Mouse (Mus musculus) regulatory T cell (primary cell): ENCODE measurements around the gene Taf6l.

Experiments
- in situ Hi-C: fragments of 300-600 bp; cut with MboI, MseI; formaldehyde crosslinking; loops from one replicate; pipeline ENCODE4 v1.15.1; 2025; ENCODE audit warnings: high pct_unique_total_duplicates

The Taf6l gene

DNA sequence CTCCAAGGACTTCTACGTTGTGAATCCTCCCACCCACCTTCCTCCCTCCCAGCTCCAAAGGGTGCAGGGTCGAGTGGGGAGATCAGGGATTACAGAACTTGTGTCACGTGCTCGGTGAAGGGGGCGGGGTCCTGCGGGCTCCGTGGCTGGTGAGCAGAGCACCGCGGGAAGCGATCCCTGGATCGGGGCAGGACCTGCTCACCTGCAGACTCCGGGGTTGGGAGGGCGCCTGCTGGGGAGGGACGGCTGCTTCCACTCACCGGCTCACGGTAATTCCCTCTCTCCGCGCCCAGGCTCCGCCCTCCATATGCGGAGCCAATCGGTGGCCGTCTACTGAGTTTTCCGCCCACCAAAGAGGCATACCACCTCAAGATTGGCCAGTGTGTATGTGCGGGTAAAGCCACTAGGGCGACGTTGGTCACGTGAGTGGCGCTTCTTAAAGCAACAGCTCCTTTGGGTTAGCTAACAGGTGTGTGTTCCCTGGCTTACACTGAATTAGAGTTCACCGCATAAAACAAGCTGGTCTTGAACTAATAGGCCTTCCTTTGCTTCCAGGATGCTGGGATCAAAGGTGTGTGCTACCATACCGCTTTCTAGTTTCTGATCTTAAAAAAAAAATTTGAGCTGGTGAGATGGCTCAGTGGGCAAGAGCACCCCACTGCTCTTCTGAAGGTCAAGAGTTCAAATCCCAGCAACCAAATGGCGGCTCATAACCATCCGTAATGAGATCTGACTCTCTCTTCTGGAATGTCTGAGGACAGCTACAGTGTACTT is at the start of gene Taf6l:
TSS of gene Taf6l (minus strand) at position 410 of the 774 bp plus-strand sequence.
- in situ Hi-C loops = loop anchor here (25.0 kb wide), 1 partner anchor 1749 kb away; the partner anchor contains the start of gene Stip1

DNA sequence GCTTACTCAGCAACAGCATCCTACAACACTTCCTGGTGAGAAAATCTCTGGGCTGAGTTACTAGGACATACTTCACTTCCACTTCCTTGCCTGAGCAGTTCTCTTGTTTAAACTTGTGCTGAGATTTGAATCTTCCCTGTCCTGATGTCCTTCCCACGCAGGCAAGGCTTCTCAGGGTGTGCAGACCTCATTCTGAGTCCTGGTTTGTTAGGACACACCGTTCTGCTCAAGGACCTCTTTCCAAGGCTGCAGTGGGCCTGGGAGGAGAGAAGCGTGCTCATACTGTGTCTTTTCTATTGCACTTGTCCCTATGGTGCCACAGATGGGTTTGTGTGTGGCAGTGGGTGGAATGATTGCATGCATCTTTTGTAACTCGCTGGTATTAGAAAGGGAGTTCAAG is 46.8 kb upstream of the Taf6l start:
- in situ Hi-C loops = loop anchor here (25.0 kb wide), 1 partner anchor 246 kb away; the partner anchor contains the start of gene Slc22a8

DNA sequence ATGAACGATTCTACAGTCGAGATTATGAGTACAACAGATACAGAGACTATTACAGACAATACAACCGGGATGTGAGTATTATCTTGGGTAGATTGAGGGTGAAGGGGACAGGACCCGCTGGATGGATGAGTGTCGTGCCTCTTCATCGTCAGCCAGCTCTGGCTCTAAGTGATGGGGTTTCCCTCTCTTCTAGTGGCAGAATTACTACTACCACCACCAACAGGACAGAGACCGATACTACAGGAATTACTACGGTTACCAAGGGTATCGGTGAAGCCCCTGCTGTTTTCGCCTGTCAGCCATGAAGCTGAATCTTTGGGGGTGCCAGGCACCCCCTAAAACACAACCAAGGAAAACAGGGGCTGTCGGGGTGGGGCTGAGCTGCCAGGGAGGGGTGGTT is 45.0 kb upstream of the Taf6l start:
- in situ Hi-C loops = loop anchor here (25.0 kb wide), 1 partner anchor 244 kb away; the partner anchor contains the start of gene Slc22a8

DNA sequence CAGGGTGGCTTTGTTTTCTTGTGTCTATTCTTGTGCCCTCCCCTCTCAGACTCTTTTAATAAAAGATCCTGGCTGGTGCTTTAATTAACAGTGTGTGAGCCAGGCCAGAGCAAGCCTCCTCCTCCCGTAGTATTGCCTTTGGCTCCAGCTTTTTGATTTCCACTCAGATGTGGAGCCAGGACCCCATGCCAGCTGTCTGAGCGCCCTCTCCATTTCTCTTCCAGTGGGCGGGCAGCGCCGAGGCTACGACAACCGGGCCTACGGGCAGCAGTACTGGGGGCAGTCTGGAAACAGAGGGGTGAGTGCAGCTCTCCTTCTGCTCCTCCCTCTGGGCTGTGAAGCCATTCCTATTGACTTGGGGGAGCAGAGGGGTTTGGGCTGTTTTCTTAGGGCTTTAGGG is 44.4 kb upstream of the Taf6l start:
- in situ Hi-C loops = loop anchor here (25.0 kb wide), 1 partner anchor 243 kb away; the partner anchor contains the start of gene Slc22a8

DNA sequence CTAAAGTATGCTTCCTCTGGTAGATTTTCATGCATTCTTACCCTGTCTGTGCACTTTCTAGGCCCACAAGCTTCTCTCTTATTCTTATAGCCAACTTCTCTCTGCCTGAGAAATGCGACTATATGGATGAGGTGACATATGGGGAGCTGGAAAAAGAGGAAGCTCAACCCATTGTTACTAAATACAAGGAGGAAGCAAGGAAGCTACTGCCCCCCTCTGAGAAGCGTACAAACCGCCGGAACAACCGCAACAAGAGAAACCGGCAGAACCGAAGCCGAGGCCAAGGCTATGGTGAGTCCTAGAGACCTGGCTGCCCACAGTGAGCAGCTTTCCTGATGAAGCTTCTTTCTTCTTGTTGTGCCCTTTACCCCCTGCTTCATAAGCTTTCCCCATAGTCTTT is 43.4 kb upstream of the Taf6l start, which contains the start of gene AC129217.1:
TSS of gene AC129217.1 (plus strand) at position 114 of the 400 bp plus-strand sequence.
- in situ Hi-C loops = loop anchor here (25.0 kb wide), 1 partner anchor 242 kb away; the partner anchor contains the start of gene Slc22a8

DNA sequence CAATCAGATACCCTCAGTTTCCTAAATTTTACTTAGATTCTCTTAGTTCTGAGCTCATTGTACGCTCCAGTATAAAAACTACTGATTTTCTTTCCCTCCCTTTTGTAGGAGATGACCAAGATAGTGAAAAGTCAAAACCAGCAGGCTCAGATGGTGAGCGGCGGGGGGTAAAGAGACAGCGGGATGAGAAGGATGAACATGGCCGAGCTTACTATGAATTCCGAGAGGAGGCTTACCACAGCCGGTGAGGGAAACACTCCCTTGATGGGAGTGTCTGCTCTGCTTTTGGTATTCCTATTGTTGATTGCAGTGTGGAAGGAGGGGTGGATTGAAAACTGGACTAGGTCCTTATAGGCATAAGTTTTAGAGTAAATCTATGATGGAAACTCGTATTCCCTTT is 36.5 kb upstream of the Taf6l start:
- in situ Hi-C loops = no loop called here

DNA sequence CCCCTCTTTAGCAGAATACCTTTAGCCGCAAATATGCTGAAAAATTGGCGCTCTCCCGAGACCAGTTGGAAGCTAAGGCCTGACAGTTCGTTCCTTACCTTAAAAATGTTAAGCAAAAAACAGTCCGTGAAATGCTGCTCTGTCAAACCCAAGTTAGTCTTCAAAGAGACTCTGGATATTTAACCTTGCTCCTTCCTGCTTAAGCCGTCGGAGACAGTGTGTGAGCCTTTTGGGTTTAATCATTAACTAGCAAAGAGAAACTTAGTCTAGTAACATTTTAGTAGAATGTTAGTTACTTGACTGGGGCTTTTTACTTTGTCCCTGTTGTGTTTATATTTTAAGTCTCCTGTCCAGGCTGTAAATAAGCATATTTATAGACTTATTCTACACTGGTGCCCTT is 34.9 kb upstream of the Taf6l start:
- in situ Hi-C loops = no loop called here

DNA sequence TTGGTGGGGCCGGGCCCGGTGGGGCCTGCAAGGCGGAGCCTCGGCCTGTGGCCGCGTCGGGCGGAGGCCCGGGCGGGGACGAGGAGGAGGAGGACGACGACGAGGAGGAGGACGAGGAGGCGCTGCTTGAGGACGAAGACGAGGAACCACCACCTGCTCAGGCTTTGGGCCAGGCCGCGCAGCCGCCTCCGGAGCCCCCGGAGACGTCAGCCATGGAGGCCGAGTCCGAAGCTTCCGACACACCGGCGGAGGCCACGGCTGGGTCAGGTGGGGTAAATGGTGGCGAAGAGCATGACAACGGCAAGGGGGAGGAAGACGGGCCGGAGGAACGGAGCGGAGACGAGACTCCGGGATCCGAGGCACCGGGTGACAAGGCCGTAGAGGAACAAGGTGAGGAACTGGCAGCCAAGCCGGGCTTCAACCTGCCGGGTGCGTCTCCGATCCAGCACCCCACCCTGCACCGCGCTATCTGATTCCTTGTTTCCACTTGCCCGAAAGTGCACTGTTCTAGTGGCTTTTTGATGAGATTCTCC is 34.3 kb upstream of the Taf6l start:
- in situ Hi-C loops = no loop called here

DNA sequence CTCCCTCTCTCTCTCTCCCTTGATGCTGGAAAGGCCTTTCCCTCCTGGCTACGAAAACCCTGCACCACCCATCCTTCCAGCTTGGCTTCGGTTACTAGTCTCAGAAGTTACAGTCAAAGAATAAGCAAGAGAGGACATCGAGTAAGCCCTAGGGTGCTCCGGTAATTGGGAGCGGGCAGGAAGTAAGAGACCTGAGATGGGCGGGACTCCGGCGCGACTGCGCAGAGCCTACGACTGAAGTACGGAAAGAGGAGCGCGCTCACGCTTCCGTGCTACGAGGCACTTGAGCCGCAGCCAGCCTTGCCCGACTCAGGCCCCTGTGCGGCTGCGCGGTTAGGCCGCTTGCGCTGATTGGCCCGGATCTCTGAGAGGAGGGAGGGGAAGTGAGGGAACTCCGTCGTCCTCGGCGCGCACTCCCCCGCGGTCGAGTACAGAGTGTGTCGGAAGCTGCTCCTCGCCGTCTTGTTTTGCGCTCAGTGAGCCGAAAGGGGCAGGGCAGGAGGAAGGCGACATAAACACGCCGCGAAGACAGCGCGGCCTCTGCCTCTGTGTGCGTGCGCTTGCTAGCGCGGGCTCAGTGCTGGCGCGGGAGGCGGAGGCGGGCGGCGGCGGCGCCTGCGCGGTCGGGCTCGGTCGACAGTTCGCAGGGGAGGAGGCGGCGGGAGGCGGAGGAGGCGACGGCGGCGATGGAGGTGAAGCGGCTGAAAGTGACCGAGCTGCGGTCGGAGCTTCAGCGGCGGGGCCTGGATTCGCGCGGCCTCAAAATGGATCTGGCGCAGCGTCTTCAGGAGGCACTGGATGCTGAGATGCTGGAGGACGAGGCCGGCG is 33.6 kb upstream of the Taf6l start, which contains the start of gene Hnrnpul2:
TSS of gene Hnrnpul2 (plus strand) at position 415 of the 828 bp plus-strand sequence.
- in situ Hi-C loops = loop anchor here (5.0 kb wide), 1 partner anchor 48 kb away; the partner anchor contains the start of genes Tmem179b and Tmem223

DNA sequence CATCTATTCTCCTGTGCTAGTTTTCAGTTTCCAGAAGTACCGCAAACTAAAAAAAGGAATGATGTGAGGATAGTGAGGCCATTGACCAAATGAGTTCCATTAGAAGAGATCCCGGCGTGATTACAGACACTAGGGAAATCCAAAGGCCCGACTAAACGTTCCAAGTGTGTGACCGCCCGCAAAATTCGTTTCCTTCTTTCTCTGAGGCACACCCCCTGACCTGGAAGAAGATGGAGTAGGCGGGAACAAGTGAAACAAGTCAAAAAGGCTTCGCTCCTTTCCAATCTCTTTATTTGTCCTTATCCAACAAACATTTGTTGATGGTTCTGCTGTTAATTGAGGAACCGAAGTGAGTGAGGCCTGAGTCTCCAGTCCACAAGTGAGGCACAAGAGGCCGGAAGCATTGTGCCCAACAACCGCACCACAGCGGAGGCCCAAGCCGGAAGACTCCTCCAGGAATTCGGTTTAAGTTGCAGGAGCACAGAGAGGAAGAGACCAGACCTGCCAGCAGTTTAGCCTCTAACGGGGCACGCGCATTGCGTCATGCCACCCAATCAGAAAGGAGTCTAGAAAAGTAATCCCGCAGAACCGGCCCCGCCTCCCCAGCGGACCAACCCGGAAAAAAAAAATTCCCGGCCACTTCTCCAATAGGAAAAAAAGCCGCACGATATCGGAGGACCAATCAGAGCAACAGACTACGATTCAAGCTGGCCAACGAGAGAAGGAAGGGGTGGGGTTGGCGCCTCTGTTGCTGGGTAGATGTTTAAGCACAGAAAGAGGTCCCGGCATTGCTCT is 32.8 kb upstream of the Taf6l start, which contains the start of gene Ttc9c:
TSS of gene Ttc9c (minus strand) at position 533 of the 795 bp plus-strand sequence.
- in situ Hi-C loops = loop anchor here (5.0 kb wide), 1 partner anchor 47 kb away; the partner anchor contains the start of genes Tmem179b and Tmem223

DNA sequence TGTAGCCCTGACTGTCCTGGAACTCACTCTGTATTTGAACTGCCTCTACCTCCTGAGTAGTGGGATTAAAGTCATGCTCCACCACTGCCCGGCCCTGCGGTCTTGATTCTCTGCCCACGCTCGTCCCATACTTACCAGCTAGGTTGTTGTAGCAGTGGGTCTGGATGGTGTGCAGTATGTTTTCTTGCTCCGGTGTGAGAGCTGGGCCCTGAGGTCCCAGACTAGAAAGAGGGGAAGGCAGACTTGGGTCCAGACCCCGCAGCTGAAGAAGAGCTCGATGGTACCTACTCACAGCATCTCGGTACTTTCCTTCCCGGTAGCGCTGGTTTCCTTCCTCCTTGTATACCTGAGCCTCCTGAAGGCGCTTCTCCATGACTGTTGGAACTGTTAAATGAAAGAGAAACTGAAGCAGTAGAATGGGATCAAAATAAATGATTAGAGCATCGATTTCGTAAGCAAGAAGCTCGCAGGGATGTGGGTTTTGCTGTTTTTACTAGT is 32.1 kb upstream of the Taf6l start:
- in situ Hi-C loops = loop anchor here (5.0 kb wide), 1 partner anchor 46 kb away; the partner anchor contains the start of genes Tmem179b and Tmem223

DNA sequence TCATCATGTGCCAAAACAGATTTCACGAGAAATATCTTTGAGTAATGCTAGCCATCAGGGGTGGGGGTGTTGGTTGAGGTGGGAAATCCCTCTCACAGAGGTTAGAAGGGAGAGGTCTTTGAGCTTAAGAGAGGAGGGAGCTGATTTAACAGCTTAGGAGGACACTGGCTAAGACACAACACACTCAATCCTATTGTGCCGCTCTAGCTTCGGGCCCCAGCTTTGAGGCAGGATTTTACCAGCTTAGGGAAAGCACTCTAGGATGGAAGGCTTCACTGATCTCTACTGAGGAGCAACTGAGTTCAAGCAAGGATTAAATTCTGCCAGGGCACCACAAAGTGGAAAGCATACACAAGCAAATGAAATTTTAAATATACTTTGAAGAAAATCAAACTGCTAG is 30.8 kb upstream of the Taf6l start:
- in situ Hi-C loops = loop anchor here (5.0 kb wide), 1 partner anchor 45 kb away; the partner anchor contains the start of genes Tmem179b and Tmem223

DNA sequence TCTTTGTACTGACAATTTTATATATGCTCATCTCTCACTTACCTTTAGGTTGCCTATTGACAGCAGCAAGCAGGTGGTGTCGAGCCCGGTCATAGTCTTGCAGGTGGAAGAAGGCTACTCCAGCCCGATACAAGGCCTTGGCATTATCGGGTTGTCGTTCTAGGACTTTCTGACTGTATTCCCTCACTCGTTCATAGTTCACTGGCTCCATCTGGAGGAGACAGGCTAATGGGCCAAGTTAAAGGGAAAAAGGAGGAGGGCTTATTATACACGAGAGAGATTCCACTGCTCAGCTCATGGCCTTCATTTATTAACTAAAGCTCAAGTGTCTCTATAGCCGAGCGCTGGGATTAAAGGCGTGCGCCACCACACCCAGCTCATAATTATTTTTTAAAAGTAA is 29.6 kb upstream of the Taf6l start:
- in situ Hi-C loops = loop anchor here (5.0 kb wide), 1 partner anchor 44 kb away; the partner anchor contains the start of genes Tmem179b and Tmem223

DNA sequence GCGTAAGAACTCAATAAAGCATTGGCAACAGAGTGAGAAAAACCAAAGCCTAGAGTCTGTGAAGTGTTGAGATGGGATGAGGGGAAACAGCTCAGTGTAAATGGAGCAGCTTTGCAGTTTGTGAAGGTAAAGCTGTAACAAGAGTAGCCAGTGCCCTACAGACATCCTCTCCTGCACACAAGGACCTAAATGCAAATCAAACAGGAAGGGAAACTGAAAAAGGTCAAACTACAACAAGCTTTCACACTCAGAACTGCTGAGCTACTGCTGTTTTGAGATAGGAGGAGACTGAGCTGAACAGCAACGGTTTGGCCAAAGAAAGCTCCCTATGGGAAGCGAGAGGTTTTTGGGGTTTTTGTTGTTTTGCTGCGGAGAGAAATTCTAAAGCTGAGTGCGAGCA is 20.6 kb upstream of the Taf6l start:
- in situ Hi-C loops = no loop called here

DNA sequence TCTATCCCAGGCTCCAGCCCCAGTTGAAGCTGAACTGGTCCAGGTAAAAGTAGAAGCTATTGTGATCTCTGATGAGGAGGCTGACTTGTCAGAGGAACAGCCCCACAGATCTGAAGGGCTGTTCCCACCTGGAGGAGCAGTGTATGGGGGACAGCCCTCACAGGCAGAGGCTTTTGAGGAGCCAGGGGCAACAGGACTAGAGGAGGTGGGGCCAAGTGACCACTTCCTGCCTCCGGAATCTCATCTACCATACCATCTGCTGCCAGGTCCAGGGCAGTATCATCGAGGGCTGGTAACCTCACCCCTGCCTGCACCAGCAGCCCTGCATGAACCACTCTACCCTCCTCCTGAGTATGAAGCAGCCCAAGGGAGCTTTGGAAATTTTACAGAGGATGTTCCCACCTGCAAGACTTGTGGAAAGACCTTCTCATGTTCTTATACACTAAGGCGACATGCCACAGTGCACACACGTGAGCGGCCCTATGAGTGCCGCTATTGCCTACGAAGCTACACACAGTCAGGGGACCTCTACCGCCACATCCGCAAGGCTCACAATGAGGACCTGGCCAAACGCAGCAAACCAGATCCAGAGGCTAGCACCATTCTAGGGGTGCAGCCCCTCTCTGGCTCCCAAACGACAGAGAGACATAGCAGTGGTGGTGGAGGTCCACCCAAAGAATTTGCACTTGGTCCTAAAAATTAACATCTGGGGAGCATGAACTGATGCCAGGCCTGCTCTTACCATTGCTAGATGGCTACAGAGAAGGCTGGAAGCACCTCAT is 17.9 kb upstream of the Taf6l start:
- in situ Hi-C loops = no loop called here

DNA sequence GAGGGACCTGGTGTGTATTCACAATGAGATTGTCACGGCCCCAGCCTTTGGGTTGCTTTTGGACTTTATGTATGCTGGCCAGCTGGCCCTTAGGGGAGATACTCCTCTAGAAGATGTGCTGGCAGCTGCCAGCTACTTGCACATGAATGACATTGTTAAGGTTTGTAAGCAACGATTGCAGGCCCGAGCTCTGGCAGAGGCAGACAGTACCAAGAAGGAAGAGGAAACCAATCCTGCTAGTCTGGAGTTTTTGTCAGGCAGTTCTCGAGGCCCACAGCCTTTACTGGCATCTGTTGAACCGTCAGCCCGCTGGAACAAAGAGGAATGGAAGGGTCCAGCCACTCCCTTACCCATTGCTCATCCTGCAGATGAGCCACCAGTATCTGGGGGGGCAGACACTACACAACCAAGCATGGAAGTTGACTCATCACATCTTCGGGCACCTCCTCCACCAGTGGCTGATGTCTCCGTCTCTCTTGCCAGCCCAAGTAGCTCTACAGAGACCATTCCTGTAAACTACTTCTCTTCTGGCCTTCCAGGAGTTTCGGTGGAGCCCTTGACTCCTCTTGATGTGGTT is 17.1 kb upstream of the Taf6l start:
- in situ Hi-C loops = no loop called here

DNA sequence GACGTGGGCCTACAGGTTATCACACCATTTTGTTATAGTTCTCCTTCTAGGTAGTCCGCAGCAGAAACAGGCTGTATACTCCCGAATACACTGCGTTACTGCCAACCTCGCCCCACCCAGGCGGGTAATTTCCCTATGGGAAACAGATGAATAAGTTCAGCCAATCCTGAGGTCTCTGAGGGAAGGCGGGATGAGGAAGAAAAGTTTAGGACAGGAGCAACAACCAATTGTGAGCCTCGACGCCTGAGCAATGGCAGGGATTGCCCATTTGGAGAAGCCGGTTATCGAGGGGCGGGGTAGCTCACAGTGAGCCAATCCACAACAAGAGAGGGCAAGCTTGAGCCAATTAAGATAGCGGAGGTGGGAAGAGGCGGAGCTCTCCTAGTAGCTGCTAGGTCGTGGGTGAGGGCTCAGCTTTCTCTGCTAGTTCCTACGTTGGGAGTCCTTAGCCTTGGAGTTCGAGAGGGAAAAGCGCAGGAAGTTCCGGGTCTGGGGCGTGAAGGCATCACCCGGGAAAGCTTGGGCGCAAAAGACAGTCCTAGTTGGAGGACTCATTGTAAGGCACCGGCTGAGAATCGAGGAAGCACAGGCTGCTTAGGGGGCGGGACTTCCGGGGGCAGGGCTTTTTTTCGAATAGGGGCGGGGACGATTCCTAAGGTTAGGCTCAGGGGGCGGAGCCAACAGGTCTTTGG is 16.1 kb upstream of the Taf6l start, which contains the start of gene Zbtb3:
TSS of gene Zbtb3 (plus strand) at position 426 of the 692 bp plus-strand sequence.
- in situ Hi-C loops = no loop called here

DNA sequence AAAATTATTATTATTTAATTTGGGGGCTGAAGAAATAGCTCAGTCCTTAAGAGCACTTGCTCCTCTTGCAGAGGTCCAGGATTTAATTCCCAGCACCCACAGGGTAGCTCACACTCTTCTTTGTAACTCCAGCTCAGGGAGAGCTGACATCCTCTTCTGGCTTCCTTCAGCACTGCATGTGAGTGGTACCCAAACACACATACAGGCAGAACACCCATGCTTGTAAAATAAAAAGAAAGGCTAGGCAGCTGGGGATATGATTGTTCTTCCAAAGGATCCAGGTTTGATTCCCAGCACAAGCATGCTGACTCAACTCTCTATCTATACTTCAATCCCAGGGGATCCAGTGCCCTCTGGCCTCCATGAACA is 12.7 kb upstream of the Taf6l start:
- in situ Hi-C loops = loop anchor here (25.0 kb wide), 1 partner anchor 1762 kb away; the partner anchor contains the start of gene Stip1
